Mouse (Mus musculus) hematopoietic multipotent progenitor cell, adult 10-12 weeks (in vitro differentiated cells): ENCODE measurements around the gene Elfn2. TPM values are rescaled to one million over a fixed set of nuclear protein-coding genes. Genes with fewer than 3 reads are reported as not detected.

ENCODE experiments used
- polyA plus RNA-seq: library from polyadenylated mRNA; stranded (reverse); fragments of >175 nt; gene quantifications from 2 replicates; pipeline ENCODE4 v1.2.3, GENCODE M21; 2012; ENCODE audit warnings: low replicate concordance

Elfn2 gene
- polyA plus RNA-seq = 0.01 TPM in 1 of 2 replicates, not detected in the other

GRCm38 (mm10) chr15:78718290-78719250 lies at the start of gene Elfn2:
TSS of gene Elfn2 (minus strand) at chr15:78718771.

Other genes starting within 250 kb of the Elfn2 start
- 94.2 and 157 TPM in 2 replicates for gene Il2rb, start 223.5 kb downstream of the Elfn2 start, polyA plus RNA-seq
- gene C1qtnf6, start 187.4 kb downstream of the Elfn2 start, polyA plus RNA-seq = 1.7 and 1.8 TPM in 2 replicates
- gene Sstr3, start 174.1 kb downstream of the Elfn2 start, polyA plus RNA-seq = not detected in 2 replicates
- gene Rac2, start 146.0 kb downstream of the Elfn2 start, polyA plus RNA-seq = 266 and 1,162 TPM in 2 replicates
- gene Cyth4, start 121.7 kb downstream of the Elfn2 start, polyA plus RNA-seq = 100 and 114 TPM in 2 replicates
- 95.0 and 108 TPM in 2 replicates for gene Mfng, start 54.7 kb upstream of the Elfn2 start, polyA plus RNA-seq
- gene Card10, start 84.3 kb upstream of the Elfn2 start, polyA plus RNA-seq = 2.7 and 19.9 TPM in 2 replicates
- 0.22 and 2.4 TPM in 2 replicates for gene Cdc42ep1, start 123.9 kb upstream of the Elfn2 start, polyA plus RNA-seq
- gene Lgals2, start 136.8 kb upstream of the Elfn2 start, polyA plus RNA-seq = not detected in 2 replicates
- gene Gga1, start 158.4 kb upstream of the Elfn2 start, polyA plus RNA-seq = 142 and 325 TPM in 2 replicates
- 3.0 and 4.4 TPM in 2 replicates for gene Gm49510, start 180.9 kb upstream of the Elfn2 start, polyA plus RNA-seq
- 582 and 2,232 TPM in 2 replicates for gene Sh3bp1, start 181.0 kb upstream of the Elfn2 start, polyA plus RNA-seq
- 12.5 and 16.3 TPM in 2 replicates for gene Pdxp, start 195.1 kb upstream of the Elfn2 start, polyA plus RNA-seq
- 53.3 and 226 TPM in 2 replicates for gene Lgals1, start 208.0 kb upstream of the Elfn2 start, polyA plus RNA-seq
- gene Nol12, start 216.2 kb upstream of the Elfn2 start, polyA plus RNA-seq = 13.2 and 25.0 TPM in 2 replicates
- 97.8 and 205 TPM in 2 replicates for gene Triobp, start 229.0 kb upstream of the Elfn2 start, polyA plus RNA-seq